Mouse (Mus musculus) layer of hippocampus, postnatal 36 days (tissue): ENCODE results near the gene Ubc. TPM values are rescaled to one million over a fixed set of nuclear protein-coding genes. Genes with fewer than 3 reads are reported as not detected.

ENCODE experiments used
- DNase-seq, 2 experiments: peaks; one replicate each; pipeline ENCODE4 v3.0.0; 2022
- total RNA-seq, 2 experiments: library from RNA; stranded (reverse); gene quantifications; 2 replicates each; pipeline ENCODE4 v1.2.3; 2021

Ubc gene
- total RNA-seq, 2 experiments from 2014 or later, result 766 to 814 TPM

- no peak for DNase-seq
These were observed 48.4 kb downstream of the Ubc start for GRCm38 (mm10) chr5:125341459-125342090.

GRCm38 (mm10) chr5:125340547-125341262 lies 49.3 kb downstream of the Ubc start, which contains the start of gene Scarb1:
Gene Scarb1 (minus strand): TSS chr5:125341094.
- peak; percentile 81 to 87 for DNase-seq

- DNase-seq, result peak; percentile 25 to 26
These were observed 50.0 kb downstream of the Ubc start for GRCm38 (mm10) chr5:125339851-125340531.

GRCm38 (mm10) chr5:125339108-125339751 lies 50.8 kb downstream of the Ubc start:
- DNase-seq, result peak in 1 of 2 experiments; percentile 22

GRCm38 (mm10) chr5:125337526-125337925 lies 52.5 kb downstream of the Ubc start:
- no peak for DNase-seq

GRCm38 (mm10) chr5:125337012-125337411 lies 53.0 kb downstream of the Ubc start:
- no peak for DNase-seq

Other genes with a start within 250 kb of the Ubc start
- 100 to 1,000 TPM; 266 to 300 TPM for gene Ncor2, start 211.0 kb downstream of the Ubc start, total RNA-seq
- gene Scarb1, start 49.1 kb downstream of the Ubc start, total RNA-seq, result 10 to 100 TPM; 32.1 to 32.8 TPM
- not detected for gene Gm10382, start 880 bp downstream of the Ubc start, total RNA-seq
- 10 to 100 TPM; 12.2 to 12.7 TPM for gene Dhx37, start 43.9 kb upstream of the Ubc start, total RNA-seq
- gene Bri3bp, start 51.4 kb upstream of the Ubc start, total RNA-seq, result 100 to 1,000 TPM; 105 to 106 TPM
- 10 to 100 TPM; 53.9 to 56.1 TPM for gene Aacs, start 85.6 kb upstream of the Ubc start, total RNA-seq
- gene Tmem132b, start 141.6 kb upstream of the Ubc start, total RNA-seq, result 100 to 1,000 TPM; 114 to 131 TPM